Mouse (Mus musculus) cerebellum, adult 2 months (tissue): ENCODE measurements around the gene Gstm6.

Experiments
- CTCF ChIP-seq: fragments of 200-500 bp; IDR thresholded peaks from 2 replicates; pipeline ENCODE4 v1.5.1; 2011; ENCODE audit warnings: low read depth, mild to moderate bottlenecking, control low read depth, low read length, moderate library complexity, borderline replicate concordance; ENCODE audit not compliant: insufficient read depth
- POLR2A ChIP-seq: fragments of 200-500 bp; IDR thresholded peaks from 2 replicates; pipeline ENCODE4 v1.6.1; 2011; ENCODE audit warnings: low read length, control low read depth, borderline replicate concordance; ENCODE audit not compliant: insufficient read depth

DNA sequence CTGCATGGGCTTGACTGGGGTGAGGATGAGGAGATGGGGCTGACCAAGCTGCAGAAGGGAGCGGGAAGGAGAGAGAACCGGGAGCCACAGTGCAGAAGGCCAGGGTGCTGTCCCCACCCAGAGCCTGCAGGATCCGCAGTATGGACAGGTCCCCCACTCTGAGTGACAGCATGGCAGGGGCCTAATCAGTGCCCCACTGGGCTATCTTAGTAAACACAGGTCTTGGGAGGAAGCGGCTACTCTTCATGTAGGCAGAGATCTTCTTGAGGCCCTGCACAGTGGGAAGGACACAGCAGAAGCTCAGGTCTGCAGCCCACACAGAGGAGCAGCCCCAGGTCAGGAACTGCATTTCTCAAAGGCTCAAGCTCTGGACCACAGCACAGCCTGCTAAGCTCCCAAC, 20.5 kb upstream of the Gstm6 start:
- TF ChIP-seq POLR2A (no peak), CTCF (no peak)
